Mouse (Mus musculus) ZHBTc4 (cell line): ENCODE measurements around the gene Spats2l.

Source experiments
- DNase-seq: peaks from one replicate; pipeline ENCODE4 v3.0.0-alpha.2; 2011; ENCODE audit warnings: low read depth, low spot score

Spats2l gene

DNA sequence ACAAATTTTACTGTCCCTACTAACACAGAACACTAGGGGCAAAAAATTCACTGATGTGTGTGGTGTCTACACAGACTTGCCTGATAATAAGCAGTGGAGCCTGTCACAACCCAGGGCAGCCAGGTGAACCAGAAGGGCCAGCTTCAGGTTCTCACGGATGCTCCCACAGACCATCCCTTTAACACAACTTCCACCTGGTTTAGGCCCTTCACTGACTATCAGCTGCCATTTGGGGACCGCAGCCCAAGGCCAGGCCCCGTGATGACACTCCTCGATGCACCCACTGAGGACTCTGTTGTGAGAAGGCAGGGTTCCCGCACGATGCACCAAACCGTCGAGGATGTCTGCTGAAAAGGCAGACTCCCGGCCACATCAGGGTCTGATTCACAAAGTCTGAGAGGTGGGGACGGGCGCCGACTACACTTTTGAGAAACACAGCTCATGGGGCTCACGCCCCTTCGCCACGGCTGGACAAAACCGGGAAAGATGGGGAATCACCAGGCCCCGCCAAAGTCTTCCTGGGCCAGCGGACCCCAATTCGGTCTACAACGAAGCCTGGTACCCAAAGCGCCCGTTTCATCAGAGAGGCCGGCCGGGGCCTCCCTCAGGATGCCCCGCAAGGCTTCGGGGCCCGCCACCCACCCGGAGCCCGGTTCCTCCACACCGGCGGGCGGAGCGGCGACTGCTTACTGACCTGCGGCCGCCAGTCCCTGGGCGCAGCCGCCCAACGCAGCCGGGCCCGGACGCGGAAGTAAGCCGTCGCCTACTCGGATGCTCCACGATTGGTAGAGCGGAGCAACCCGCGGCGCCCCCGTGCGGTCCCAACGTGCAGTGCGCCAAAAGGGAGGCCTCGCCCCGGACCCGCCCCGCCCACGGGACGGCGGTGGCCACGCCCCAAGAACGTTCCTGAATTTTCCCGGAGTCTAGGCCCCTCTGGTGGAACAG lies 195.6 kb downstream of the Spats2l start:
- peak; percentile 95 for DNase-seq

DNA sequence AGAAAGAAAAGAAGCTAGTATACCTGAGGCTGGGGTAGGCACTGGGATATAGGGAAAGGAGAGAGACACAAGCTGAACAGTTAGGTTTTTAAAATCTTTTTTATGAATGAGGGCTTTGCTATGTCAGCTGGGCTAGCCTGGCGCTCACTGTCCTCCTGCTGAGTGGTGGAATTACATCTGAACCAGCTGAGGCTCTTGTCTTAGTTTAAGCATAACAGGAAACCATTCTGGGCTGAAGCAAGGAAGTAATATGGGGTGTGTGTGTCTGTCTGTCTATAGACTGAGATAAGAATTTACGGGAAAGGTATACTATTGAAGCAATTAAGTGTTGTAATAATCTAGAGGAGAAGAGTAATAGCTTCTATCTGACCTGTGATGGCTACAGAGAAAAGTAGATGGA lies 197.6 kb downstream of the Spats2l start:
- DNase-seq = no peak

DNA sequence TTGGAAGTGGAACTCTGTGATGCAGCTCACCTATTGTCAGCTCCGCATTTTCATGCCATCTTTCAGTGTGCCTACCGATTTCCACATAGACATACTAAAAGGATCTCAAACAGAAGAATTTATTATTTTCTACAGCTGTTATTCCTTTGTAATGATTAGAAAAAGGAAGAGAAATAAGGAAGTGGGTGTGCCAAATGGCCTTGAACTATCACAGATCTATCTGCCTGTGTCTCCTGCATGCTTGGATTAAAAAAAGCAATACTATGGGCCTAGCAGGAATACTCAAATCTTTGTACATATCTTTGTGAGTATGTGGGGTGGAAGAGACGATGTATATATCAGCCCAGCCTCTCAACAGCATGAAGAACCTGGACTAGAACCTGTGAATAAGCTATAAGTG lies 202.9 kb downstream of the Spats2l start:
- no peak for DNase-seq

DNA sequence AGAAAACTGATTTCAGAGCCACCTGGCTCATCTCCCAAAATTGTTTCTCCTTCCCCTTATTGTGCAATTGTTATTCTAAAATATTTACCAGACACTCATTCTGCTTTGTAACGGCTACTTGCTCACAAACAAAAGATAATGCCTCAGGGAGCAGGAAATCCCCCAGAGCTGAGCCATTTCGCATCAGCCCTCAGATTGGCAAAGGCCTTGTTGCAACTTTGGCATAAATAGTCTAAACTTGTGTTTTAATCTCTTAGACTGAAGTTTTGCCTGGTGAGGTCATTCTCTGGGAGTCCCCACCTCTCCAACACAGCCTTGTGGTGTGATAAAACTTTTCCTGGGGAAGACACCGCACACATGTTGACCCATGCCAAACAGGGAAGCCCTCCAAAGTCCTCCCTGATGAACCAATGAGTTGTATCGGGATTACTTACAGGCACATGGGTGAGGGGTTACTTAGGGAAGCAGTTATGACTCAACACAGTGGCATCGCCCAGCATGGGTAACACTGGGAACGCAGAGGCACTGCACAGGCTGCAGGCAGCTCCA lies 215.2 kb downstream of the Spats2l start:
- DNase-seq = peak; percentile 69

DNA sequence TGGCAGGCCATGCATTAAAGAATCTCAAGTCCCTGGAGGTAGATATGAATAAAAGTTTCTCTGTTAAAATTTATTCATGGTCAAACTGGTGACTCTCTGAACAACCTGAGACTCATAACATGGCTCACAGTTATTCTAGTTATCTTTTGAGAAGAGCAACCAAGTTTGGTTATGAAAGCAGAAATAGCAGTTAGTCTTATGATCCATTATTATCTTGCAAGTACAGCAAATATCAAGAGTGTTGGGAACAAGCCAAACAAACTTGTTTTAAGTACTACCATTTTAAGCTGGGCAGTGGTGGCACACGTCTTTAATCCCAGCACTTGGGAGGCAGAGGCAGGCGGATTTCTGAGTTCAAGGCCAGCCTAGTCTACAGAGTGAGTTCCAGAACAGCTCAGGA lies 217.3 kb downstream of the Spats2l start:
- DNase-seq = no peak

DNA sequence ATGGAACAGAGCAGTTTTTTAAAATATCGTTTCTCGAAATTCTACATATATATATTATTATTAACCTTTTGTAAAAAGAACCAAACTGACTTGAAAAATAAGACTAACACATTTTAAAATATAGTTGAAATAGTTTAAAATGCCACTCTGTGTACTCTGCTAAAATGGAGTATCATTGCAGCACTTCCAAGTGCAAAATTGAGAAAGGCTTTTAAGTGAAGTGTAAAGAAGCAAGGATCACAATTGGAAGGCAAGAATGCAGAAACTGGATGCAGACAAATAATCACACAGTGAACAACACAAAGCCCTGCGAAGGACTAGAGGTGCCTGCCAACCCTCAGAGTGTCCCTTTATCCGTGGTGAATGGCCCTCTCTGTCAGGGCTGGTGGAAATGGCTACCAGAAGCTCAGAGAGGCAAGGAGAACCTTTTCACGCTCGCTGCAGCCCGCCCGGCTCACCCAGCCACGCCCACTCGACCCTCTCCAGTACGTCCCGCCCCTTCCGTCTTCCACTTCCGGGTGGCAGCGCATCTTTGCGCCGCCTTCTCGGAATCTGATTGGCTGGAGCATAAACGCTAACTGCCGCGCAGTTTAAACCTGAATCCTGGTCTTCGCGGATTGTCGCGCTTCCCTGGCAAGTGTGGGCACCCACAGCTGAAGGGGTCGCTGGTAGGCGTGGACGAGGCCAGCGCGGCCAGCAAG lies 221.6 kb downstream of the Spats2l start, which contains the start of gene Sgo2a:
Sgo2a (plus strand) TSS at position 540 of the 701 bp plus-strand sequence.
- DNase-seq = peak; percentile 98

DNA sequence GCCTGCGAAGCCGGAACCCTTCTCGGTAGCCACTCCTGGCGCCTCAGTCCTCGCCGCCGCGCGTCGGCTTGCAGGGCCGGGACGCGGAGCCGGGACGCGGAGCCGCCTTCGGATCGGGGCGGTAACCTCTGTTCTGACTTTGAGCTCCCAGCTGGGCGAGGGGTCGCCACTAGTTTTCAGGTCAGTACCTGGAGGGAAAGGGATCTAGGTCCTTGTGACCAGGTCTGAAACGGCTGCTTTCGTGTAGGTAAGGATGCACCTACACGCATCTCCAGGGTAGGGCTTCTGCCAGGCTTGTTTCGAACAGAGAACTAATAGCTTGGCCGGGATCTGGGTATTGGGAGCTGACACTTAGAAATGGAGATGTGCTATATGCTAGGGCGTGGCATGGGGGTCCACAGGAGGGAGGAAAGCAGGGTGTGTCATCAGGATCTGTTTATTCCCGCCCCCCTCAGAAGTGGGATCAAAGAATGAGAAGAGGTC lies 222.2 kb downstream of the Spats2l start:
- DNase-seq = no peak
